In genomic region chr5:147716697-147717217, GRCm38 (mm10) we compare ENCODE assay signal across 13 mouse cellular contexts. TPM values are rescaled to one million over a fixed set of nuclear protein-coding genes. Genes with fewer than 3 reads are reported as not detected.
DNase-seq lines count a peak whose midpoint lies in the region; ATAC-seq and TF ChIP-seq lines count a peak whose summit lies in the region.
"Had no signal": no experiment of that assay in that cellular context is flagged by ENCODE, and none has a peak within 500 bp of the region (broad histone marks: within the 10 kb centered on the region; RNA-seq: fewer than 3 reads in every experiment).

No protein-coding gene starts in this region.

- H3K9ac ChIP-seq in kidney, embryonic 14.5 days (ENCODE audit: low read depth, low read length) = no peak overlapping the region
- no peak overlapping the region for H3K9ac ChIP-seq in midbrain, postnatal 0 days (replicated peaks; ENCODE audit: low read length, poor library complexity, severe bottlenecking)
- no peak overlapping the region for H3K9ac ChIP-seq in midbrain, embryonic 13.5 days (replicated peaks)
- H3K9ac ChIP-seq: limb, embryonic 13.5 days had no signal

- H3K27ac ChIP-seq in kidney, embryonic 14.5 days (ENCODE audit: low read depth, low read length) = no peak overlapping the region
- no peak overlapping the region for H3K27ac ChIP-seq in midbrain, postnatal 0 days (ENCODE audit: low read depth, low read length)
- no peak overlapping the region for H3K27ac ChIP-seq in midbrain, embryonic 13.5 days
- H3K27ac ChIP-seq: hindbrain, embryonic 10.5 days; limb, embryonic 13.5 days had no signal

- peak; percentile 43 for TF ChIP-seq CTCF in midbrain, postnatal 0 days (IDR thresholded peaks at IDR 0.05)

- H3K4me1 ChIP-seq in kidney, embryonic 14.5 days (ENCODE audit: control insufficient read depth, insufficient read depth, low read length) = no peaks in the 10 kb centered on the region
- H3K4me1 ChIP-seq in midbrain, postnatal 0 days (ENCODE audit: insufficient read depth, low read length) = no peaks in the 10 kb centered on the region
- no peaks in the 10 kb centered on the region for H3K4me1 ChIP-seq in midbrain, embryonic 13.5 days (replicated peaks)
- H3K4me1 ChIP-seq: limb, embryonic 13.5 days had no signal

- no peak overlapping the region for H3K4me3 ChIP-seq in kidney, embryonic 14.5 days (ENCODE audit: low read length)
- H3K4me3 ChIP-seq in midbrain, postnatal 0 days (ENCODE audit: low read depth, low read length) = no peak overlapping the region
- no peak overlapping the region for H3K4me3 ChIP-seq in midbrain, embryonic 13.5 days (replicated peaks)
- H3K4me3 ChIP-seq: hindbrain, embryonic 10.5 days; limb, embryonic 13.5 days had no signal

- WGBS in kidney, embryonic 14.5 days = 70% methylated on average over 15 of the region's 15 CpGs
- 75% methylated on average over 15 of the region's 15 CpGs for WGBS in midbrain, postnatal 0 days
- 76% methylated on average over 15 of the region's 15 CpGs for WGBS in midbrain, embryonic 13.5 days

- no peak overlapping the region for H3K4me2 ChIP-seq in kidney, embryonic 14.5 days (replicated peaks; ENCODE audit: low read depth, low read length)
- H3K4me2 ChIP-seq in midbrain, postnatal 0 days (ENCODE audit: low read depth, low read length, poor library complexity, severe bottlenecking) = no peak overlapping the region
- H3K4me2 ChIP-seq in midbrain, embryonic 13.5 days (replicated peaks) = no peak overlapping the region
- H3K4me2 ChIP-seq: limb, embryonic 13.5 days had no signal

- DNase-seq in heart, adult 11 months = peak; percentile 91
- DNase-seq in heart, adult 8-10 months (ENCODE audit: low spot score) = no peak
- peak; percentile 22 to 34 for DNase-seq in kidney, postnatal 4 days
- no peak for DNase-seq in midbrain, postnatal 0 days (ENCODE audit: low spot score)
- no peak for DNase-seq in testis, postnatal 10 days (ENCODE audit: low spot score)
- no peak for DNase-seq in adrenal gland, postnatal 14 days
- DNase-seq: adrenal gland, adult 2 months; kidney, adult 11 months; right cerebral cortex, postnatal 14 days had no signal

- no peaks in the 10 kb centered on the region for H3K36me3 ChIP-seq in kidney, embryonic 14.5 days (ENCODE audit: control insufficient read depth, insufficient read depth, low read length)
- H3K36me3 ChIP-seq in midbrain, postnatal 0 days (ENCODE audit: insufficient read depth, low read length) = no peaks in the 10 kb centered on the region
- H3K36me3 ChIP-seq in midbrain, embryonic 13.5 days = no peaks in the 10 kb centered on the region
- H3K36me3 ChIP-seq: hindbrain, embryonic 10.5 days; limb, embryonic 13.5 days had no signal

- peaks cover 49% of the 10 kb centered on the region for H3K27me3 ChIP-seq in kidney, embryonic 14.5 days (ENCODE audit: control insufficient read depth, insufficient read depth, low read length)
- H3K27me3 ChIP-seq in midbrain, postnatal 0 days (ENCODE audit: insufficient read depth, low read length) = peaks cover 16% of the 10 kb centered on the region
- H3K27me3 ChIP-seq in midbrain, embryonic 13.5 days = peaks cover 33% of the 10 kb centered on the region

- H3K9me3 ChIP-seq in kidney, embryonic 14.5 days (ENCODE audit: control insufficient read depth, low read length) = no peaks in the 10 kb centered on the region
- H3K9me3 ChIP-seq in midbrain, postnatal 0 days (ENCODE audit: low read length) = no peaks in the 10 kb centered on the region
- no peaks in the 10 kb centered on the region for H3K9me3 ChIP-seq in midbrain, embryonic 13.5 days
- H3K9me3 ChIP-seq: hindbrain, embryonic 10.5 days; limb, embryonic 13.5 days had no signal

- no peak for ATAC-seq in kidney, embryonic 14.5 days (ENCODE audit: low FRiP score, low TSS enrichment)
- ATAC-seq in midbrain, postnatal 0 days (ENCODE audit: low FRiP score) = no peak
- ATAC-seq in midbrain, embryonic 13.5 days = no peak

RNA-seq across cellular contexts. Expression of gene Flt1, which starts 9.1 kb away (rescaled TPM):
- total RNA-seq in heart, adult 8-10 months (2022) = 10 to 100 TPM; 69.6 to 80.3 (median 73.2) TPM
- 12.5 and 20.0 TPM in 2 replicates for polyA plus RNA-seq in kidney, embryonic 14.5 days (2014; fragmentation: Nextera tagmentation; extraction: Ambion mirVana)
- 15.2 and 16.8 TPM in 2 replicates for total RNA-seq in midbrain, postnatal 0 days (2014; rRNA removed)
- polyA plus RNA-seq in midbrain, postnatal 0 days (2015; fragmentation: Nextera tagmentation; extraction: Ambion mirVana) = 9.0 and 9.7 TPM in 2 replicates
- 8.1 and 9.9 TPM in 2 replicates for polyA plus RNA-seq in midbrain, embryonic 13.5 days (2015; fragmentation: Nextera tagmentation; extraction: Ambion mirVana)
- 56.2 and 60.0 TPM in 2 replicates for total RNA-seq in adrenal gland, postnatal 14 days (2021)

Comparison
In these comparisons a context has a peak if more than half of its experiments do, and no peak if none do; other contexts are left out.
1. DNase-seq: peak in heart, adult 11 months (single experiment) and kidney, postnatal 4 days (2 of 2); none in heart, adult 8-10 months (single experiment), midbrain, postnatal 0 days (single experiment), testis, postnatal 10 days (single experiment) and adrenal gland, postnatal 14 days (single experiment).